Mouse (Mus musculus) liver, embryonic 13.5 days (tissue): Measurements from ENCODE around the gene Vwa3b. TPM values are rescaled to one million over a fixed set of nuclear protein-coding genes. Genes with fewer than 3 reads are reported as not detected.
A peak's percentile ranks its signal among the peaks of the same experiment; 100 is the strongest.

Source experiments
- ATAC-seq: fragments of 200-750 bp; cut with Nextera tagmentation; 2 replicates; pipeline ENCODE4 v1.8.0; 2017; ENCODE audit warnings: low read depth, mild to moderate bottlenecking, moderate number of reproducible peaks, moderate library complexity
- DNase-seq: peaks from one replicate; pipeline ENCODE4 v3.0.0; 2022
- H3K27ac ChIP-seq: fragments of 300-500 bp; sonication (generic); 2 replicates; pipeline ENCODE4 v1.5.1; 2015; ENCODE audit warnings: moderate library complexity, mild to moderate bottlenecking, inconsistent platforms
- H3K27me3 ChIP-seq: fragments of 300-500 bp; sonication (generic); 2 replicates; pipeline ENCODE4 v1.6.1; 2015; ENCODE audit warnings: mild to moderate bottlenecking, inconsistent platforms
- H3K36me3 ChIP-seq: fragments of 300-500 bp; sonication (generic); 2 replicates; pipeline ENCODE4 v1.6.1; 2015; ENCODE audit warnings: mild to moderate bottlenecking, inconsistent platforms
- H3K4me1 ChIP-seq: fragments of 300-500 bp; sonication (generic); replicated peaks from 2 replicates; pipeline ENCODE4 v1.6.1; 2015; ENCODE audit warnings: inconsistent platforms
- H3K4me2 ChIP-seq: fragments of 300-500 bp; sonication (generic); 2 replicates; pipeline ENCODE4 v1.6.1; 2015; ENCODE audit warnings: inconsistent platforms, mild to moderate bottlenecking, moderate library complexity
- H3K4me3 ChIP-seq: fragments of 300-500 bp; sonication (generic); replicated peaks from 2 replicates; pipeline ENCODE4 v1.5.1; 2015; ENCODE audit warnings: mild to moderate bottlenecking, inconsistent platforms
- H3K9ac ChIP-seq: fragments of 300-500 bp; sonication (generic); 2 replicates; pipeline ENCODE4 v1.6.1; 2015; ENCODE audit warnings: mild to moderate bottlenecking, inconsistent platforms
- H3K9me3 ChIP-seq: fragments of 300-500 bp; sonication (generic); replicated peaks from 2 replicates; pipeline ENCODE4 v1.6.1; 2016; ENCODE audit warnings: inconsistent platforms
- WGBS: fragments of 180-500 bp; shearing (Covaris S2); methylation state at CpG from one replicate; pipeline ENCODE4 v1.1.7; 2015; ENCODE audit not compliant: insufficient replicate concordance; 5-methylcytosine and 5-hydroxymethylcytosine counted together
- polyA plus RNA-seq: library from polyadenylated mRNA; unstranded; fragments of >200 nt; fragmentation: Nextera tagmentation; extraction: Ambion mirVana; gene quantifications from 2 replicates; pipeline ENCODE4 v1.2.1, GENCODE M21; 2015

Vwa3b gene
- polyA plus RNA-seq, 1 experiment from 2014 or later: not detected

DNA sequence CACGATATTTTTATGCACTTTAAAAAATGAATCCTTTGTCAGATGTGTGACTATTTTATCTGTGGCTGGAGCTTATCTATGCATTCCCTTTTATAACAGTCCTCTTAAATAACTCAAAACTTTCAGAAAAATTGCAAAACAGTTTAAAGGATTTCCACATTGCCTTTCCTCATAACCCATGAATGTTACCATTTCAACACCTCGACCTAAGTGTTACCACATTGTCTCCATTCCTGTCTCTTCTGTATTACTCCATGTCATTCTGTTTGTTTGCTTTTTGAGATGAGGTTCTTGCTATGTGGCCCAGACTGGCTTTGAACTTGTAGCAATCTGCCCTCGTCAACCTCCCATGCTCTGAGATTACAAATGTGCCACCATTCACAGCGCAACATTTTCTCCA is 175.0 kb downstream of the Vwa3b start:
- DNase-seq: no peak
- Histone ChIP-seq H3K4me3 (no peak overlapping the region), H3K27me3 (no peaks in the 10 kb centered on the region), H3K9ac (no peak overlapping the region), H3K4me1 (no peaks in the 10 kb centered on the region), H3K4me2 (no peak overlapping the region), H3K27ac (no peak overlapping the region), H3K36me3 (no peaks in the 10 kb centered on the region), H3K9me3 (no peaks in the 10 kb centered on the region)
- no peak for ATAC-seq
- WGBS: 67% methylated on average over 4 of the region's 4 CpGs

DNA sequence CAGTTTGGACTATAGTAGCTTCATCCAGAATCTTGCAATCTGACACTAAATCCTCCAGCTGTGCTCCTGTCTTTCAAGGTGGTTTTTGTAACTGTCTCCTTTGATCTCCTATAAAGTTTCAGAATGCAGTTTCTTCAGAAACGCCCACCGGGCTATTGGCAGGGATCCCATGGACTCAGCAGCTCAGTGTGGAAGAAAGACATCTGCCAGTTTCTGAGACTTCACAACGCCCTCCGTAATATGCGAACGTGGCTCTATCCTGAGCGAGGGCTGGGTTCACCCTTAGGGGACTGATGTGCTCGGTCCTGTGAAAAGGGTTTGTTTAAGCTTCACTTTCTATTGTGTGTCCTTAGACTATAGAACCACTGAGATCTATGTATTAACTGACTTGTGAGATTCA is 181.3 kb downstream of the Vwa3b start:
- H3K36me3 ChIP-seq: no peaks in the 10 kb centered on the region
- H3K4me3 ChIP-seq: no peak overlapping the region
- ATAC-seq: no peak
- DNase-seq: no peak
- no peaks in the 10 kb centered on the region for H3K27me3 ChIP-seq
- WGBS: 82% methylated on average over 8 of the region's 8 CpGs
- H3K4me2 ChIP-seq: no peak overlapping the region
- no peaks in the 10 kb centered on the region for H3K4me1 ChIP-seq
- H3K27ac ChIP-seq: no peak overlapping the region
- no peak overlapping the region for H3K9ac ChIP-seq
- H3K9me3 ChIP-seq: no peaks in the 10 kb centered on the region

DNA sequence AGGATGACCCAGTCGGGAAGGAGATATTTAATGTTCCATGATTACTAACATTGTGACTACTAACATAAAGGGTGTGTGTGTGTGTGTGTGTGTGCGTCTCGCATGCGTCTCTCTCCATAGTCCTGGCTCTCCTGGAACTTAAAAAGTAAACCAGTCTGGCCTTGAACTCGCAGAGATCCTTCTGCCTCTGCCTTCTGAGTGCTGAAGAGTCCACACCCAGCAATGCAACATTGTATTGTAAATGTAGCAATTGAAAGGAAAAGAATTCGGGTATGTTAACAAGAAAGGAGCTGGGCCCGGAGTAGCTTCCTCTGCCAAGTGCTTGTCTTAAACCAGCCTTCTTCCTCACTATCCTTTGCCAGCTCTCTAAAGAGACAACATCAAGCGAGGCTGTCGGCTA is 186.0 kb downstream of the Vwa3b start:
- no peaks in the 10 kb centered on the region for H3K9me3 ChIP-seq
- 0 out of 2 replicates have a peak, but pooled peaks cover 5% of the 10 kb centered on the region for H3K27me3 ChIP-seq
- H3K4me3 ChIP-seq: no peak overlapping the region
- no peaks in the 10 kb centered on the region for H3K36me3 ChIP-seq
- no peak overlapping the region for H3K4me2 ChIP-seq
- H3K4me1 ChIP-seq: no peaks in the 10 kb centered on the region
- WGBS: 66% methylated on average over 9 of the region's 9 CpGs
- no peak for ATAC-seq
- no peak for DNase-seq
- no peak overlapping the region for H3K27ac ChIP-seq
- no peak overlapping the region for H3K9ac ChIP-seq

DNA sequence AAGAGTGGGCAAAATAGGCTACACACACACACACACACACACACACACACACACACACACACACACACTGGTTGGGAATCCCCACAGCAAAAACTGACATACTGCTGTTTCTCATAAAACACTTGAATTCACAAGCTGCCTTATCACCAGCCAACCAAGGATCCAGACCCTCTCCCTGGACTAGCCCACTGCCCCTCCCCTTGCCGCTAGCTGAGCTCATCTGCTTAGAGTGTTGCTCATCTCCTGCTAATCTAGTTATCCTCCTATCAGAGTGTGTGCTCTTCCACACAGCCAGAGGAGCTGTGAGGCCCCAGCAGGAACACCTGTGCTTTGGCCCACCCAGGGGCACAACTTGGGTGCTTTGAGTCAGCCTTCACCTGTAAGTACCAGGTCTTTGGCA is 187.7 kb downstream of the Vwa3b start, which contains the start of gene Cnga3:
Cnga3 (plus strand) TSS at position 291 of the 400 bp plus-strand sequence.
- Histone ChIP-seq H3K9ac (no peak within 1 kb of the TSS), H3K27ac (no peak within 1 kb of the TSS), H3K27me3 (0 out of 2 replicates have a peak, but pooled peaks cover 5% of the 10 kb centered on the region), H3K36me3 (no peaks in the 10 kb centered on the region), H3K9me3 (no peaks in the 10 kb centered on the region), H3K4me3 (no peak within 1 kb of the TSS), H3K4me1 (no peaks in the 10 kb centered on the region), H3K4me2 (no peak within 1 kb of the TSS)
- ATAC-seq (no peak), DNase-seq (no peak)
- WGBS: 32% methylated on average over 1 of the region's 1 CpGs

DNA sequence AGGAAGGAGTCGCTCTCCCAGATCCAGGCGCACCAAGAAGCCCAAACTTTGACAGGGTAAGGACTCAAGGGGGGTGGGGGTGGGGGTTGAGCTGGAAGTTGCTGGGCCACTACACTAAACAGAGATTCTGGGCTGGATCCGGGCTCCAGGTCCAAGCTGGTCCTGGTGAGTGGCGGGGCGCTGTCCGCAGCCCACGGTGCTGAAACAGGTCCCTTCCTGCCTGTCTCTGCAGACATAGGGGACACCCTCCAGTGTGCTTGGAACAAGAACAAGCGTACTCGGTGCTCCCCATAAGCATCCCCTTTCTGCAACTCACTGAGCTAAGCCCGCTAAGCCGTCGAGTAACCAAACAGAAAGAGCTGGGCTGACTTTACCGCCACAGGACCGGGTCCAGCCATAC is 192.0 kb downstream of the Vwa3b start:
- Histone ChIP-seq H3K4me1 (no peaks in the 10 kb centered on the region), H3K27ac (no peak overlapping the region), H3K9me3 (no peaks in the 10 kb centered on the region), H3K9ac (no peak overlapping the region), H3K36me3 (no peaks in the 10 kb centered on the region), H3K4me2 (no peak overlapping the region), H3K27me3 (0 out of 2 replicates have a peak, but pooled peaks cover 5% of the 10 kb centered on the region), H3K4me3 (no peak overlapping the region)
- DNase-seq (peak; percentile 5), ATAC-seq (no peak)
- WGBS: 9% methylated on average over 14 of the region's 14 CpGs

DNA sequence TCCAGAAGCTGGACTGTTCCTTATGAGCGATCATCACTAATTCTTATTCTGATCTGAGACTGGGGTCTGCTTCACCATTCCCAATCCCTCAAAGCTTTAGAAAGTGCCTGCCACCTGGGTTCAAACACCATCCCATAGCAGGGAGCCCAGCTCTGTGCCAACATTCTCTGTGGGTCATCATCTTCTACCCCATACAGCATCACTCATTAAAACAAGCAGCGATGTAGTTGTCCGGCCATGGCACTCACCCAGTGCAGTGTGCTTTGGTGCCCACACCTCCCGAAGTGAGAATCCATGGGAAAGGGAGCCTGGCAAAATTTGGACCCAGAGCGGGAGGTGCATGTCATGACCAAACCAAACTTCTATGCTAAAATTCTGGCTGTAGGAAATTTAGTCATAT is 193.2 kb downstream of the Vwa3b start:
- Histone ChIP-seq H3K9me3 (no peaks in the 10 kb centered on the region), H3K4me2 (no peak overlapping the region), H3K27ac (no peak overlapping the region), H3K27me3 (0 out of 2 replicates have a peak, but pooled peaks cover 5% of the 10 kb centered on the region), H3K36me3 (no peaks in the 10 kb centered on the region), H3K9ac (no peak overlapping the region), H3K4me3 (no peak overlapping the region), H3K4me1 (no peaks in the 10 kb centered on the region)
- WGBS: 64% methylated on average over 5 of the region's 5 CpGs
- no peak for ATAC-seq
- DNase-seq: no peak

DNA sequence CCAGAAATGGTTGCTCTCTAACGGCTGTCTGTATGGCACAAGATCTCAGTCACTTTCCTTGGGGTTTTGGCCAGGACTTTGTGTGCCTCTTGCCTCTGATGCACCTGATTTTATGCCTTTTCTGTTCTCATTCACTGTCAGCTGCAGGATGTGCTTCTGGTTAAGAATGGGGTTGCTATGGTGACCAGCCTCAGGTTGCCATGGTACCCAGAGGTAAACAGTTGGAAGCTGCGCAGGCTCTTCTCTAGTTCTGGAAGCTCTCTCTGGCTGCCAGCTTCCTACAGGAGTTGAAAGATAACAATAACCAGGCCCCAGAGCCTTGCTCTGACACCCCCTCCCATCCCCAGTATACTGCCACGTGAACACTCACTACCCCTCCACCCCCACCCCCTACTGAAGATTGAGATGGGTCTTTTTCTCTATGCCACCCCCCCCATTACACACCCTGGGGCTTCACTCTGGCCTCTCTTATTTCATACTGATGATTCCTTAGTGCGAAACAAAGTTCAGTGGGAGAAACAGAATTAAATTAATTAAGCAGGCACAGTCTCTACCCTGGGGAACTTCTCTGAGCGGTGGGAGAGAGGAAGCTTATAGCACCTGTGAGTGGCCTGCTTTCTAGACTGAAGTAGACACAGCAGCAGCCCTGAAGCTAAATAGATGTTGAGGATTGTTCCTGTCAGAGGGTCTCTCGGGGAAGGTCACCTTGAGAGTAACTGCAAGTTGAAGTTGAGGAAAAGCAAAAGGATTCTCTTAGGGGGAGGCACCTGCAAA is 193.9 kb downstream of the Vwa3b start:
- Histone ChIP-seq H3K4me2 (no peak overlapping the region), H3K4me3 (no peak overlapping the region), H3K9me3 (no peaks in the 10 kb centered on the region), H3K27me3 (0 out of 2 replicates have a peak, but pooled peaks cover 4% of the 10 kb centered on the region), H3K36me3 (no peaks in the 10 kb centered on the region), H3K4me1 (no peaks in the 10 kb centered on the region), H3K9ac (no peak overlapping the region), H3K27ac (no peak overlapping the region)
- ATAC-seq (no peak), DNase-seq (no peak)
- WGBS: 38% methylated on average over 6 of the region's 6 CpGs

DNA sequence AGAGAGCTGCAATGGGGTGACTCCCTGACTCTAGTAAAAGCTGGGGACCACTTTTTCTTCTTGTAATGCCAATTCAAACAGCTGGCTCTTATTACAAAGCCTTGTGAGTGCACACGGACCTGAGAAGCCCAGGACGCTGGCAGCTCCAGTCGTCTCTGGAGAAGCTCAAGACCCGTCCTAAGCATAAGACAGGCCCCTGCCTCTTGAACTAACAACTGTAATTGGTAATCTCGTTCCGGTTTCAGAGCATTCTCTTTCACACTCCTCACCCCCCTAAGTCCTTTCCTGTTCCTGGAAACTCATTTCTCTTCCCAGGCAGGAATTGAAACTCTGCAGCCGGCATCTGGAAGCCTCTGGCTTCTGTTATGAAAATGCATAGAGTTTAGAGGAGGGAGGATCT is 195.6 kb downstream of the Vwa3b start:
- no peak for ATAC-seq

DNA sequence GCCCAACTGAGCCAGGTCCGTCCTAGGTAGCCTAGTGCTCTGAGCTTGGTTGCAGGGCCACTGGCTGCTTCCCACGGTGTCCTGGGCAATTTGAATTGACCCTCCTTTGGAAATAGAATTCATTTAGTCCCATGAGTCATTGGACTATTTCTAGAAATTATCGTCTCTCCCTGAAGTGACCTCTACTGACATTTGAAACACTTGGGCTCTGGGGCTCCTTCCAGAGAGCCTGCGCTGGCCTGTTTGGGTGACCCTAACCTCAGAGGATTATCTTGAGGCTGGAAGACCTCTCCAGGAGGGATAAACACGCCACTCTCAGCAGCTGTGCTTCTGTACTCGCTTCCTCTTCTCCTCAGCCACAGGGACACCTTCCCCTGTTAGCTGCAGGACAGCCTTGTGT is 204.0 kb downstream of the Vwa3b start:
- Histone ChIP-seq H3K9me3 (no peaks in the 10 kb centered on the region), H3K36me3 (no peaks in the 10 kb centered on the region), H3K4me3 (no peak overlapping the region), H3K27ac (no peak overlapping the region), H3K9ac (no peak overlapping the region), H3K4me1 (no peaks in the 10 kb centered on the region), H3K27me3 (no peaks in the 10 kb centered on the region), H3K4me2 (no peak overlapping the region)
- no peak for ATAC-seq
- DNase-seq: no peak
- WGBS: 54% methylated on average over 6 of the region's 6 CpGs

More for the DNA sequence above, 195.6 kb downstream of the Vwa3b start:
- H3K27ac ChIP-seq: no peak overlapping the region
- H3K9ac ChIP-seq: no peak overlapping the region
- no peaks in the 10 kb centered on the region for H3K9me3 ChIP-seq
- no peak overlapping the region for H3K4me2 ChIP-seq
- no peaks in the 10 kb centered on the region for H3K36me3 ChIP-seq
- H3K4me1 ChIP-seq: no peaks in the 10 kb centered on the region
- no peak for DNase-seq
- 47% methylated on average over 7 of the region's 7 CpGs for WGBS
- H3K27me3 ChIP-seq: no peaks in the 10 kb centered on the region
- no peak overlapping the region for H3K4me3 ChIP-seq

DNA sequence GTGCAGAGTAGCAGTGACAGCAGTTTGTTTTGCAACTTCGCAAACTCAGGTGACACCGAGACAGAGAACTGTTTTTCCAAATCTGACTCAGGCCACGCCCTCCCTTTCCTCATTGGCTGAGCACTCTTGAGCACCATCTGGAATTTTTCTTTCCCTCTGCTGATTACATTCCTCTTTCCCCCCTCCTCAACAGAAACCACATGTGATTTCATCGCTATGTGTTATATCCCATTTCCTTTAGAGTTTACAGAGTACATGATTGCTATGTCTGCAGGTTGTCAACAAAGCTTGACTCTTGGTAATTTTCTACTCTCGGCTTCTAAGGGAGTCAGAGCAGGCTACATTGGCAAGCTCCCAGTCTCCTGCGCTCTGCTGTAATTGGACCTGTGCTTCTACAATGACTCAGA is 204.9 kb downstream of the Vwa3b start:
- Histone ChIP-seq H3K4me2 (no peak overlapping the region), H3K27ac (no peak overlapping the region), H3K27me3 (no peaks in the 10 kb centered on the region), H3K9ac (no peak overlapping the region), H3K9me3 (no peaks in the 10 kb centered on the region), H3K36me3 (no peaks in the 10 kb centered on the region), H3K4me3 (no peak overlapping the region), H3K4me1 (no peaks in the 10 kb centered on the region)
- DNase-seq: no peak
- 57% methylated on average over 6 of the region's 6 CpGs for WGBS
- ATAC-seq: no peak
